Mouse (Mus musculus): ENCODE results near the gene Tnxb. TPM values are rescaled to one million over a fixed set of nuclear protein-coding genes. Genes with fewer than 3 reads are reported as not detected.
"Not testable (repeated sequence)": the region's sequence is repeated elsewhere in the genome, so short reads cannot be mapped to it uniquely, and the experiment has no call there.

Tnxb gene
- total and polyA plus RNA-seq, 2 experiments from 2014 or later, result 0.28 to 3.1 TPM

GRCm38 (mm10) chr17:34717401-34717800 lies 47.1 kb downstream of the Tnxb start:
- Histone ChIP-seq H3K9ac (replicated peaks; ENCODE audit: low read length) (no peak overlapping the region), H3K9me3 (ENCODE audit: low read length) (no peaks in the 10 kb centered on the region), H3K27ac (no peak overlapping the region), H3K27me3 (ENCODE audit: insufficient read depth, low read length) (no peaks in the 10 kb centered on the region), H3K4me1 (ENCODE audit: insufficient read depth, low read length) (no peaks in the 10 kb centered on the region), H3K4me3 (ENCODE audit: low read length) (no peak overlapping the region), H3K36me3 (ENCODE audit: insufficient read depth, low read length) (no peaks in the 10 kb centered on the region), H3K4me2 (ENCODE audit: low read depth, low read length) (no peak overlapping the region)
- TF ChIP-seq CTCF (IDR thresholded peaks at IDR 0.05; ENCODE audit: low read depth), result no peak
- 79% methylated on average over 11 of the region's 11 CpGs for whole genome bisulfite sequencing
- ATAC-seq, result no peak
- no peak for DNase-seq (ENCODE audit: low spot score)

GRCm38 (mm10) chr17:34719886-34720285 lies 49.6 kb downstream of the Tnxb start:
- H3K36me3 ChIP-seq (ENCODE audit: insufficient read depth, low read length); H3K27me3 ChIP-seq (ENCODE audit: insufficient read depth, low read length); H3K9me3 ChIP-seq (ENCODE audit: low read length); ATAC-seq; H3K4me2 ChIP-seq (ENCODE audit: low read depth, low read length); H3K4me3 ChIP-seq (ENCODE audit: low read length); H3K27ac ChIP-seq; H3K9ac ChIP-seq (replicated peaks; ENCODE audit: low read length); H3K4me1 ChIP-seq (ENCODE audit: insufficient read depth, low read length): not testable (repeated sequence)
- WGBS, result 49% methylated on average over 8 of the region's 8 CpGs
- peak; percentile 15 for DNase-seq (ENCODE audit: low spot score)

GRCm38 (mm10) chr17:34722238-34722637 lies 51.9 kb downstream of the Tnxb start:
- H3K9me3 ChIP-seq (ENCODE audit: low read length); H3K4me1 ChIP-seq (ENCODE audit: insufficient read depth, low read length); DNase-seq (ENCODE audit: low spot score); H3K4me2 ChIP-seq (ENCODE audit: low read depth, low read length); ATAC-seq; H3K4me3 ChIP-seq (ENCODE audit: low read length); H3K27me3 ChIP-seq (ENCODE audit: insufficient read depth, low read length); H3K9ac ChIP-seq (replicated peaks; ENCODE audit: low read length); H3K27ac ChIP-seq; H3K36me3 ChIP-seq (ENCODE audit: insufficient read depth, low read length): not testable (repeated sequence)
- WGBS, result 98% methylated on average over 2 of the region's 4 CpGs

GRCm38 (mm10) chr17:34723066-34723465 lies 52.7 kb downstream of the Tnxb start:
- H3K9me3 ChIP-seq (ENCODE audit: low read length), result no peaks in the 10 kb centered on the region
- H3K36me3 ChIP-seq (ENCODE audit: insufficient read depth, low read length), result no peaks in the 10 kb centered on the region
- H3K4me3 ChIP-seq (ENCODE audit: low read length), result no peak overlapping the region
- 80% methylated on average over 4 of the region's 4 CpGs for WGBS
- ATAC-seq (no peak), DNase-seq (ENCODE audit: low spot score) (no peak)
- H3K4me1 ChIP-seq (ENCODE audit: insufficient read depth, low read length), result no peaks in the 10 kb centered on the region
- no peak overlapping the region for H3K4me2 ChIP-seq (ENCODE audit: low read depth, low read length)
- H3K27ac ChIP-seq, result no peak overlapping the region
- H3K27me3 ChIP-seq (ENCODE audit: insufficient read depth, low read length), result no peaks in the 10 kb centered on the region
- peak; percentile 11; the same call in 1 of the 2 replicates for TF ChIP-seq CTCF (IDR thresholded peaks at IDR 0.05; ENCODE audit: low read depth)
- H3K9ac ChIP-seq (replicated peaks; ENCODE audit: low read length), result no peak overlapping the region

- no peaks in the 10 kb centered on the region for H3K36me3 ChIP-seq (ENCODE audit: insufficient read depth, low read length)
- H3K4me1 ChIP-seq (ENCODE audit: insufficient read depth, low read length), result no peaks in the 10 kb centered on the region
- ATAC-seq, result no peak
- no peak overlapping the region for H3K9ac ChIP-seq (replicated peaks; ENCODE audit: low read length)
- no peak overlapping the region for H3K4me2 ChIP-seq (ENCODE audit: low read depth, low read length)
- TF ChIP-seq CTCF (IDR thresholded peaks at IDR 0.05; ENCODE audit: low read depth), result no peak
- no peak overlapping the region for H3K27ac ChIP-seq
- H3K27me3 ChIP-seq (ENCODE audit: insufficient read depth, low read length), result no peaks in the 10 kb centered on the region
- H3K4me3 ChIP-seq (ENCODE audit: low read length), result no peak overlapping the region
- no peaks in the 10 kb centered on the region for H3K9me3 ChIP-seq (ENCODE audit: low read length)
- DNase-seq (ENCODE audit: low spot score), result no peak
- 87% methylated on average over 2 of the region's 2 CpGs for WGBS
These were observed 57.6 kb downstream of the Tnxb start for GRCm38 (mm10) chr17:34727887-34728286.

DNA sequence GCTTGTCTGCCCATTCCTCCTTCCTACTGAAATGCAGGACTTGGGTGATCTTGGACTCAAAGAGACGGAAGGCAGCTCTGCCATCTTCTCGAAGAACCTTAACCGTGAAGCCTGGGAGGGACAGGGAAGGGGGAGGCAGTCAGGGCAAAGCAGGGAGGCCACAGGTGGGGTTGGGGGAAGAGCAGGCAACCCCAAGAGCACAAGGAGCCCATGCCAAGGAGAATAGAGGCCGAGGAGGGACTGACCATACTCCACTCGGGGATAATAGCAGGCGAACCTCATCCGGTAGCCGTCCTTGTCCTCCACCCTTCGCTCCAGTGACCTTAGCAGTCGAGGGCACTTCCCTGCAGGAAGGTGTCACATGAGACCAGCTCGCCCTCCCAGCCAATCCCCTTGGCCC lies 58.8 kb downstream of the Tnxb start:
- H3K27ac ChIP-seq; H3K9ac ChIP-seq (replicated peaks; ENCODE audit: low read length); H3K27me3 ChIP-seq (ENCODE audit: insufficient read depth, low read length); ATAC-seq; H3K9me3 ChIP-seq (ENCODE audit: low read length); H3K4me1 ChIP-seq (ENCODE audit: insufficient read depth, low read length); H3K4me2 ChIP-seq (ENCODE audit: low read depth, low read length); DNase-seq (ENCODE audit: low spot score); H3K4me3 ChIP-seq (ENCODE audit: low read length); H3K36me3 ChIP-seq (ENCODE audit: insufficient read depth, low read length): not testable (repeated sequence)
- 88% methylated on average over 11 of the region's 11 CpGs for WGBS

DNA sequence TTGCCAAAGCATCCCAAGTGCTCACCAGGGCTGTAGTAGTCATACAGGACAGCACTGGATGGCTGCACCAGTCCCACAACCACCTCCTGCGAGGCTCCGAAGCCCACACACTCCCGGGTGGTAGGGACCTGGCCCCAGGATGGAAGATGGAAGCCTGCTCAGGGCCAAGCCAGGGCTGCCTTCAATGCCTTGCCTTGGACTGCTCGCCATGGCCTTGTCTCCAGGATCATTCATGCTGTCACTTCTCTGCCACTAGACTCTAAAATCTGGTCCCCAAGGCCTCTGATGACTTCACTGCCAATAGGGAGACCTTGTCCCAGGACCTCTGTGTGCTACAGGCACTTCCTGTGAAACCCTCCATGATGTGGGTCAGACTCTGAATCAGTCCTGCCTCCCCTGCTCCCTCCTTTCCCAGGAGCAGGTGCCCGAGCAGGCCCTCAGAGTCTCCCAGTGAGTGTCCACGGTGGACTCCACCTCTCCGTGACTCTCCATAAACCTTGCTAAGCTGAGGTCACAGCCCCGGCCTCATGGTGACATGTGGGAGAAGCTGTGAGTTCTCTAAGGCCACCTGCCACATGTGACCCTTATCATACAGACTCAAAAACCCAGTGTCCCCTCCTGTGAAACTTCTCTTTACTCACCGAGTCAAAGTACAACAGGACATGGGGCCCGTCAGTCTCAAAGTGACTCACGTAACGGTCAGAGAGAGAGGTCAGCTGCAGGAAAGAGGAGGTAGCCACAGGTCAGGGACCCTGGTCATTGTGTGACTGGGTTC lies 59.6 kb downstream of the Tnxb start:
- H3K27me3 ChIP-seq (ENCODE audit: insufficient read depth, low read length); H3K36me3 ChIP-seq (ENCODE audit: insufficient read depth, low read length); H3K4me3 ChIP-seq (ENCODE audit: low read length); H3K4me2 ChIP-seq (ENCODE audit: low read depth, low read length); H3K9me3 ChIP-seq (ENCODE audit: low read length); ATAC-seq; H3K9ac ChIP-seq (replicated peaks; ENCODE audit: low read length); DNase-seq (ENCODE audit: low spot score); H3K27ac ChIP-seq; H3K4me1 ChIP-seq (ENCODE audit: insufficient read depth, low read length): not testable (repeated sequence)
- WGBS, result 84% methylated on average over 12 of the region's 12 CpGs

GRCm38 (mm10) chr17:34737466-34737865 lies 67.1 kb downstream of the Tnxb start:
- not testable (repeated sequence) for H3K9me3 ChIP-seq (ENCODE audit: low read length); H3K27me3 ChIP-seq (ENCODE audit: insufficient read depth, low read length); H3K4me1 ChIP-seq (ENCODE audit: insufficient read depth, low read length); H3K4me3 ChIP-seq (ENCODE audit: low read length); H3K9ac ChIP-seq (replicated peaks; ENCODE audit: low read length); DNase-seq (ENCODE audit: low spot score); H3K4me2 ChIP-seq (ENCODE audit: low read depth, low read length); H3K27ac ChIP-seq; H3K36me3 ChIP-seq (ENCODE audit: insufficient read depth, low read length); ATAC-seq
- WGBS, result 90% methylated on average over 5 of the region's 5 CpGs

DNA sequence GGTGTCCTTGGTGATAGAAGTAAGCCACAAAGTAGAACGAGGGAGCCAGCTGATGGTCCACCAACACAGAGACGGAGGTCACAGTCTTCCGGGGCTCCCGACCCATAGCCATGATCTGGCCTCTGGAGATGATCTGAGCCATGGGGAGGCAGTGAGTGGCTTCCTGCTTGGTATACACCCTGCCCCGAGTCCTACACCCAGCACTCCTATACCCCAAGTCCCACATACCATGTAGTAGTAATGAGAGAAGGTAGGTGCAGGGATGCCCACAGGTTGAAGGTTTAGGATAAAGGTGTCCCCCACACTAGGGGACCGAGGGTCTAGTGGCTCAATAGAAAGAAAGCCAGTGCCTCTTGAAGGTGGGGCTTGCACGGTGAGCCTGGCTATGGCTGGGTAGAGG lies 69.4 kb downstream of the Tnxb start:
- not testable (repeated sequence) for ATAC-seq; H3K9ac ChIP-seq (replicated peaks; ENCODE audit: low read length); H3K27ac ChIP-seq; H3K4me3 ChIP-seq (ENCODE audit: low read length); H3K4me1 ChIP-seq (ENCODE audit: insufficient read depth, low read length); H3K27me3 ChIP-seq (ENCODE audit: insufficient read depth, low read length); H3K36me3 ChIP-seq (ENCODE audit: insufficient read depth, low read length); DNase-seq (ENCODE audit: low spot score); H3K4me2 ChIP-seq (ENCODE audit: low read depth, low read length); H3K9me3 ChIP-seq (ENCODE audit: low read length)
- WGBS, result 89% methylated on average over 7 of the region's 7 CpGs

All from hindbrain, postnatal 0 days (tissue).